Mouse (Mus musculus) heart, postnatal 0 days (tissue): Measurements from ENCODE around the gene ccdc198.

Source experiments
- CTCF ChIP-seq: IDR thresholded peaks from 2 replicates; pipeline ENCODE4 v1.5.1; 2016; ENCODE audit warnings: antibody characterized with exemption, control low read depth, low read depth
- EP300 ChIP-seq: IDR thresholded peaks from 2 replicates; pipeline ENCODE4 v1.6.1; 2016; ENCODE audit warnings: antibody characterized with exemption, low read depth

DNA sequence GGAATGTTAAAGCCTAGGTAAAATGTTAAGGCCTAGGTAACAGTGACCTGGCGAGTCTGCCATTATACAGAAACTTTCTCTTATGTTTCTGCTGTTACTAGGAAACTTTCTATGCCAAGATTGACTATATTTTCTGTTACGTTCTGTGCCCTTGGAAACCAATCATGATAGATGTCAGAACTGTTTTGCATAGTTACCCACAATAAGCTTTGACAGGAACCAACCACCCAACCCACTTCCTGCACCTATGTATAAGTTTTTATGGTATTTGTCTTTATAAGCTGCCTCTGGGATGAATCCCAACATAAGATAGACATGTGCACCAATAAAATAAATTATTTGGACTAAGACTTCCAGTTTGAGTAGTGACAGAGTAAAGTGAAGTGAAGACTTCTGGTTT, 23.5 kb downstream of the ccdc198 start:
- TF ChIP-seq CTCF (no peak), EP300 (no peak)
